Mouse (Mus musculus) liver, postnatal 0 days (tissue): Measurements from ENCODE around the gene Gm10160.

Experiments
- CTCF ChIP-seq: sonication (generic); IDR thresholded peaks from 2 replicates; pipeline ENCODE4 v1.5.1; 2016; ENCODE audit warnings: antibody characterized with exemption, low read depth
- EP300 ChIP-seq: IDR thresholded peaks from 2 replicates; pipeline ENCODE4 v1.6.1; 2016; ENCODE audit warnings: antibody characterized with exemption, low read depth, mild to moderate bottlenecking

- TF ChIP-seq CTCF (no peak), EP300 (no peak)
Observed at GRCm38 (mm10) chr7:81861461-81861860, 5.9 kb upstream of the Gm10160 start.
